Mouse (Mus musculus) v-Abl transformed pro-B cells (cell line): Measurements from ENCODE around the gene Bsg.
"Not testable (repeated sequence)": the region's sequence is repeated elsewhere in the genome, so short reads cannot be mapped to it uniquely, and the experiment has no call there.

Experiments
- in situ Hi-C, 2 experiments: fragments of 400-800 bp; cut with MboI; formaldehyde crosslinking; loops; one replicate each; pipeline ENCODE4 v1.15.1; 2025; ENCODE audit not compliant: unreplicated experiment in 2 of 2

The Bsg gene

GRCm38 (mm10) chr10:79759675-79760074 lies 55.4 kb downstream of the Bsg start:
- in situ Hi-C loops: not testable (repeated sequence)

- in situ Hi-C loops: no loop called here
Observed at GRCm38 (mm10) chr10:79760603-79761143, 56.4 kb downstream of the Bsg start.
